ENCODE assay signal across 8 mouse cellular contexts in genomic region chr11:104571373-104571772, GRCm38 (mm10). TPM values are rescaled to one million over a fixed set of nuclear protein-coding genes. Genes with fewer than 3 reads are reported as not detected.
DNase-seq lines count a peak whose midpoint lies in the region; ATAC-seq and TF ChIP-seq lines count a peak whose summit lies in the region.
"Not testable (repeated sequence)": the region's sequence is repeated elsewhere in the genome, so short reads cannot be mapped to it uniquely, and the experiment has no call there.

No protein-coding gene starts in this region.

- H3K9ac ChIP-seq in liver, postnatal 0 days (replicated peaks) = 0 out of 2 replicates have a peak overlapping the region, but pooled peaks have one; percentile 39
- H3K9ac ChIP-seq in midbrain, postnatal 0 days (replicated peaks; ENCODE audit: low read length, poor library complexity, severe bottlenecking) = not testable (repeated sequence)

- not testable (repeated sequence) for TF ChIP-seq EP300 in liver, postnatal 0 days (IDR thresholded peaks at IDR 0.05; ENCODE audit: low read depth)

- peak overlapping the region; percentile 50 for H3K4me3 ChIP-seq in hindbrain, embryonic 10.5 days
- peak overlapping the region; percentile 50 for H3K4me3 ChIP-seq in layer of hippocampus, adult 2 months
- peak overlapping the region; percentile 38 for H3K4me3 ChIP-seq in liver, postnatal 0 days (ENCODE audit: low read depth, low read length)
- H3K4me3 ChIP-seq in midbrain, postnatal 0 days (ENCODE audit: low read depth, low read length) = peak overlapping the region; percentile 29

- 1% methylated on average over 28 of the region's 28 CpGs for WGBS in hindbrain, embryonic 10.5 days
- 2% methylated on average over 28 of the region's 28 CpGs for WGBS in liver, postnatal 0 days (ENCODE audit: insufficient replicate concordance)
- 3% methylated on average over 28 of the region's 28 CpGs for WGBS in midbrain, postnatal 0 days

- peak; percentile 49 for ATAC-seq in liver, postnatal 0 days
- ATAC-seq in midbrain, postnatal 0 days (ENCODE audit: low FRiP score) = not testable (repeated sequence)

- peaks cover 27% of the 10 kb centered on the region for H3K27me3 ChIP-seq in hindbrain, embryonic 10.5 days (ENCODE audit: insufficient read depth, poor library complexity, severe bottlenecking)
- not testable (repeated sequence) for H3K27me3 ChIP-seq in liver, postnatal 0 days (ENCODE audit: insufficient read depth, low read length); midbrain, postnatal 0 days (ENCODE audit: insufficient read depth, low read length); splenic B cell, adult 2 months (ENCODE audit: control insufficient read depth, insufficient read depth, low read length, poor library complexity, severe bottlenecking)

- not testable (repeated sequence) for TF ChIP-seq CTCF in layer of hippocampus, adult 2 months (conservative IDR thresholded peaks at IDR 0.05); liver, postnatal 0 days (IDR thresholded peaks at IDR 0.05; ENCODE audit: low read depth); midbrain, postnatal 0 days (IDR thresholded peaks at IDR 0.05)

- not testable (repeated sequence) for H3K4me1 ChIP-seq in hindbrain, embryonic 10.5 days (replicated peaks); liver, postnatal 0 days (ENCODE audit: insufficient read depth); midbrain, postnatal 0 days (ENCODE audit: insufficient read depth, low read length)

- not testable (repeated sequence) for H3K27ac ChIP-seq in hindbrain, embryonic 10.5 days; liver, postnatal 0 days (ENCODE audit: low read depth); midbrain, postnatal 0 days (ENCODE audit: low read depth, low read length)
- H3K27ac ChIP-seq in layer of hippocampus, adult 2 months = 0 out of 2 replicates have a peak overlapping the region, but pooled peaks have one; percentile 55

- not testable (repeated sequence) for H3K36me3 ChIP-seq in hindbrain, embryonic 10.5 days; liver, postnatal 0 days (replicated peaks; ENCODE audit: insufficient read depth, low read length); midbrain, postnatal 0 days (ENCODE audit: insufficient read depth, low read length); splenic B cell, adult 2 months (ENCODE audit: control insufficient read depth, insufficient read depth, low read length, poor library complexity, severe bottlenecking)

- H3K4me2 ChIP-seq in liver, postnatal 0 days (ENCODE audit: low read depth, low read length) = peak overlapping the region; percentile 69
- peak overlapping the region; percentile 45 for H3K4me2 ChIP-seq in midbrain, postnatal 0 days (ENCODE audit: low read depth, low read length, poor library complexity, severe bottlenecking)

- DNase-seq in adrenal gland, adult (ENCODE audit: inconsistent age in 2 of 2, low spot score in 1 of 2) = peak; percentile 71 to 87
- peak; percentile 54 for DNase-seq in embryo, embryonic 10.5 days (ENCODE audit: low spot score)
- DNase-seq in frontal cortex, postnatal 36 days (ENCODE audit: low spot score in 2 of 2) = peak; percentile 56 to 65
- DNase-seq in hindbrain, embryonic 10.5 days (ENCODE audit: low spot score) = peak; percentile 36
- DNase-seq in layer of hippocampus, adult 2 months (ENCODE audit: low spot score in 2 of 2) = not testable (repeated sequence)
- DNase-seq in liver, postnatal 0 days = peak; percentile 49
- peak; percentile 47 for DNase-seq in midbrain, postnatal 0 days (ENCODE audit: low spot score)
- DNase-seq in splenic B cell, adult 2 months (ENCODE audit: low read depth, low spot score) = peak; percentile 33

- not testable (repeated sequence) for H3K9me3 ChIP-seq in hindbrain, embryonic 10.5 days; liver, postnatal 0 days (ENCODE audit: low read length); midbrain, postnatal 0 days (ENCODE audit: low read length)

RNA-seq across cellular contexts. Expression of gene Myl4, which starts 20.9 kb away (rescaled TPM):
- 1.2 and 2.0 TPM in 2 replicates for polyA plus RNA-seq in hindbrain, embryonic 10.5 days (2016; fragmentation: Nextera tagmentation; extraction: Ambion mirVana)
- 1 to 10 TPM; 2.7 to 2.9 TPM for total RNA-seq in layer of hippocampus, adult 2 months (2021)
- polyA plus RNA-seq in liver, postnatal 0 days (2015; fragmentation: Nextera tagmentation; extraction: Ambion mirVana) = 8.1 and 8.3 TPM in 2 replicates
- 2.5 and 4.0 TPM in 2 replicates for total RNA-seq in midbrain, postnatal 0 days (2014; rRNA removed)
- polyA plus RNA-seq in midbrain, postnatal 0 days (2015; fragmentation: Nextera tagmentation; extraction: Ambion mirVana) = 4.6 and 5.4 TPM in 2 replicates

RNA-seq across cellular contexts. Expression of gene Cdc27, which starts 21.0 kb away (rescaled TPM):
- 38.6 and 53.4 TPM in 2 replicates for polyA plus RNA-seq in hindbrain, embryonic 10.5 days (2016; fragmentation: Nextera tagmentation; extraction: Ambion mirVana)
- 10 to 100 TPM; 54.5 to 57.3 TPM for total RNA-seq in layer of hippocampus, adult 2 months (2021)
- 12.3 and 13.8 TPM in 2 replicates for polyA plus RNA-seq in liver, postnatal 0 days (2015; fragmentation: Nextera tagmentation; extraction: Ambion mirVana)
- 33.5 and 42.4 TPM in 2 replicates for total RNA-seq in midbrain, postnatal 0 days (2014; rRNA removed)
- 34.1 and 34.9 TPM in 2 replicates for polyA plus RNA-seq in midbrain, postnatal 0 days (2015; fragmentation: Nextera tagmentation; extraction: Ambion mirVana)

RNA-seq across cellular contexts. Expression of gene Itgb3, which starts 36.4 kb away (rescaled TPM):
- polyA plus RNA-seq in hindbrain, embryonic 10.5 days (2016; fragmentation: Nextera tagmentation; extraction: Ambion mirVana) = 3.5 and 3.6 TPM in 2 replicates
- total RNA-seq in layer of hippocampus, adult 2 months (2021) = 1 to 10 TPM; 1.3 to 1.4 TPM
- polyA plus RNA-seq in liver, postnatal 0 days (2015; fragmentation: Nextera tagmentation; extraction: Ambion mirVana) = 13.6 and 16.0 TPM in 2 replicates
- 1.5 and 1.7 TPM in 2 replicates for total RNA-seq in midbrain, postnatal 0 days (2014; rRNA removed)
- 0.62 and 0.83 TPM in 2 replicates for polyA plus RNA-seq in midbrain, postnatal 0 days (2015; fragmentation: Nextera tagmentation; extraction: Ambion mirVana)
